Mouse (Mus musculus): ENCODE results near the gene Hsd17b12.

The Hsd17b12 gene

GRCm38 (mm10) chr2:94010335-94011291, 147.2 kb downstream of the Hsd17b12 start, which contains the start of gene Alkbh3:
TSS of gene Alkbh3 (minus strand) at chr2:94010807.
- peak; percentile 89 to 96 for DNase-seq (ENCODE audit: low spot score in 2 of 2)

GRCm38 (mm10) chr2:94002331-94002730, 155.4 kb downstream of the Hsd17b12 start:
- peak; percentile 51 to 79 for DNase-seq (ENCODE audit: low spot score in 2 of 2)

- no peak for DNase-seq (ENCODE audit: low spot score in 2 of 2)
Observed at GRCm38 (mm10) chr2:94001918-94002317, 155.8 kb downstream of the Hsd17b12 start.

GRCm38 (mm10) chr2:94001411-94001810, 156.4 kb downstream of the Hsd17b12 start:
- DNase-seq (ENCODE audit: low spot score in 2 of 2): no peak

- no peak for DNase-seq (ENCODE audit: low spot score in 2 of 2)
Observed at GRCm38 (mm10) chr2:93996254-93996653, 161.5 kb downstream of the Hsd17b12 start, which contains the start of gene Gm27027. TSS of gene Gm27027 (minus strand) at chr2:93996354.

GRCm38 (mm10) chr2:93992810-93993209, 165.0 kb downstream of the Hsd17b12 start:
- DNase-seq (ENCODE audit: low spot score in 2 of 2): no peak

- no peak for DNase-seq (ENCODE audit: low spot score in 2 of 2)
Observed at GRCm38 (mm10) chr2:93992259-93992658, 165.5 kb downstream of the Hsd17b12 start.

GRCm38 (mm10) chr2:93991336-93991735, 166.4 kb downstream of the Hsd17b12 start:
- DNase-seq (ENCODE audit: low spot score in 2 of 2): no peak

GRCm38 (mm10) chr2:93988440-93988839, 169.3 kb downstream of the Hsd17b12 start:
- DNase-seq (ENCODE audit: low spot score in 2 of 2): no peak
